Mouse (Mus musculus) NIH3T3 (cell line): ENCODE measurements around the gene Gm45337.
"Not testable (repeated sequence)": the region's sequence is repeated elsewhere in the genome, so short reads cannot be mapped to it uniquely, and the experiment has no call there.

Source experiments
- DNase-seq: peaks from one replicate; pipeline ENCODE4 v3.0.0-alpha.2; 2012; ENCODE audit warnings: low read depth

Gene Gm45337

DNA sequence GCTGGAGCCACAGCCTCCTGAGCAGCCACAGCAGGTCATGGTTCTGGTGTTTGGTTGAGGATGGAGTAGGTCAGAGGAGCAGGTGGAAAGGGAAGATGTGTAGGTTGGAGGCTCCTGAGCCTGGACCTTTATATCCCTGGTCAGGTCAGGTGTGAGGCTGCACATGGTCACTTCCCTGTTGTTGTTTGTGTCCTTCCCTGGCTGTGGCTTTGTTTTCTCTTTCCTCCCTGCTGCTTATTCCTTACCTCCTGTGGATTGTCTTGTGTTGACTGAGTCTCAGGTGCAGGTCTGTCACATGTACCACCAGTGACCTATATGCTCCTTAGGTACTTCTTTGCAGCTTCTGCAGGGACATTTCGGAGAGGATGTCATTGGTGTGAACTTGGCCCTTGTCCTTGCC, at the start of gene Gm45337:
Gene Gm45337 (minus strand): TSS at position 101 of the 400 bp plus-strand sequence.
- no peak for DNase-seq

DNA sequence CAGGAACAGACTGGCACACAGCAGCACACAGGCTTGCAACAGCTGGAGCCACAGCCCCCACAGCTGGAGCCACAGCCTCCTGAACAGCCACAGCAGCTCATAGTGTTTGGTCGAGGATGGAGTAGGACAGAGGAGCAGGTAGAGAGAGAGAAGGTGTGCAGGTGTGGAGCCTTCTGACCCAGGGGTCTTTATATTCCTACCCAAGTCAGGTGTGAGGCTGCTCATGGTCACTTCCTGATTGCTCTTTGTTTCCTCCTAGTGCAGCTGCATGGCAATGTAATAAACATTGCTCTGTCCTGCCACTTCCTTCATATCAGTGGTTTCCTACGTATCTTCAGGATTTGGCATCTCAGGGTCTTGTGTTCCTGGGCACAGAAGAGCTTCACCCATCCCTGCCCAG, 45.9 kb upstream of the Gm45337 start, which contains the start of gene Gm10153:
Gene Gm10153 (minus strand): TSS at position 101 of the 400 bp plus-strand sequence.
- no peak for DNase-seq

DNA sequence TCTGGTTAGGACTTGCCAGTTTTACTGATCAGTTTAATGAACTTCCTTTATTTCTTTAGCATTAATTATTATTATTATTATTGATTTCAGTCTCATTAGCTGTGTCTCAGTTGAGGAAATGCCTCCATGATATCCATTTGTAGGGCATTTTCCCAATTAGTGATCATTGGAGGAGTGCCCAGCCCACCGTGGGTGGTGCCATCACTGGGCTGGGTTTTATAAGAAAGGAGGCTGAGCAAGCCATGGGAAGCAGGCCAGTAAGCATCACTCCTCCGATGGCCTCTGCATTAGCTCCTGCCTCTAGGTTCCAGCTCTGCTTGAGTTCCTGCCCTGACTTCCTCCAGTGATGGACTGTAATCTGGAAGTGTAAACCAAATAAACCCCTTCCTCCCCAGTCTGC, 43.7 kb upstream of the Gm45337 start:
- DNase-seq = no peak

DNA sequence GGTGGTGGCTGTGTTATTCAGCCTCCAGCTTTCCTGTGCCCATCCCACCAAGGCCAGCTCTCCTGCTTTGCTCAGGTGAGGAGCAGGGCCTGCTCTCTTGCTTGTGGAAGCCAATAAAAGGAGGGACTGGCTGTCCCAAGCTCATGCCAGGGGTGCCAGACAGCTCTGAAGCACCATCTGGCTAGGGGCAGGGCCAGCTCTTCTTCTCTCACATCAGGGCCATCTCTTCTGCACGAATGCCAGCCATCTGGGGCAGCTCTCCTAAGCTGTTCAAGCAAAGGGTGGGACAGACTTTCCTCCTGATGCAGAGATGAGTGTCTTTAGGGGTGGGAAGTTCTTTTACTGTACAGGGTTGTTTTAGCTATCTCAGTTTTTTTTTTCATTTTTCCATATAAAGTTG, 36.6 kb upstream of the Gm45337 start:
- DNase-seq = no peak

DNA sequence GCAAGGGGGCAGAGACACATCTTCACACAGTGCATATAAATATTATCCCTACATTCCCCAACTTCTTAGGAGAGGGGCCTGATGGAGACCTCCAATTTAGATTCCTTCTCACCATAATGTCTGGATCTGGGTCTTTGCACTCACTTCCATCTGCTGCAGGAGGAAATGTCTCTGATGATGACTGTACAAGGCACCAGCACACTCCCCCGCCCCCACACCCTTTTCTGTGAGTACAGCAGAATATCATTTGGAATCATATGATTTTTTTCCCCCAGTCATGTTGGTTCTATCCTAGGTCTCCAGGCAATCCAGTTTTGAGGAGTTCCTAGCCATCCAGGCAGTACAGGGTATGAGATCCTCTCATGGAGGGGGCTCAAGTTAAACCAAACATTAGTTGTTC, 34.3 kb upstream of the Gm45337 start:
- DNase-seq = no peak

GRCm38 (mm10) chr7:142175905-142176304, 31.5 kb upstream of the Gm45337 start, which contains the start of gene Krtap5-2:
TSS of gene Krtap5-2 (minus strand) at chr7:142176005.
- not testable (repeated sequence) for DNase-seq

GRCm38 (mm10) chr7:142169836-142170235, 25.4 kb upstream of the Gm45337 start:
- peak; percentile 56 for DNase-seq

DNA sequence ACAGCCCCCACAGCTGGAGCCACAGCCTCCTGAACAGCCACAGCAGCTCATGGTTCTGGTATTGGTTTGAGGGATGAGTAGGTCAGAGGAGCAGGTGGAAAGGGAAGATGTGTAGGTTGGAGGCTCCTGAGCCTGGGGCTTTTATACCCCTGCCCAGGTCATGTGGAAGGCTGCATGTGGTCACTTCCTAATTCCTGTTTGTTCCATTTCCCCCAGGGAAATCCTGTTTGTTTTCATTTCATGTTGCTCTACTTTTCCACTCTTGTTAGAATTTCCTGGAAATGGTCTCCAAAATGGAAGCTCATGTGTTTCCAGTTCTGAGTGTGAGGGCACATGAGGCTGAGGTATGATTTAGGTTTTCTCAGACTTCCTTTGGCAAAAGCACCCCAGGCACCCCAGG, 21.2 kb upstream of the Gm45337 start, which contains the start of gene Gm4553:
Gene Gm4553 (minus strand): TSS at position 101 of the 400 bp plus-strand sequence.
- DNase-seq = not testable (repeated sequence)

GRCm38 (mm10) chr7:142159366-142159765, 15.0 kb upstream of the Gm45337 start:
- no peak for DNase-seq

DNA sequence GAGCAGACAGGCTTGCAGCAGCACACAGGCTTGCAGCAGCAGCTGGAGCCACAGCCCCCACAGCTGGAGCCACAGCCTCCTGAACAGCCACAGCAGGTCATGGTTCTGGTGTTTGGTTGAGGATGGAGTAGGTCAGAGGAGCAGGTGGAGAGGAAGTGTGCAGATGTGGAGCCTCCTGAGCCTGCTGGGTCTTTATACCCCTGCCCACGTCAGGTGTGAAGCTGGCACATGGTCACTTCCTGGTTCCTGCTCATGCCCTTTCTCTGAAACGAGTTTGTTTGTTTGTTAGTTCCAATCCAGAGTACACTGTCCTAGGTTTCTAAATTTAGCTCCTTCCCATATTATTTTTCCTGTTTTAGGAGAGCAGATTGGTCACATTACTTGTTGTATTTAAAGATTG, 12.6 kb upstream of the Gm45337 start, which contains the start of gene Gm29735:
Gene Gm29735 (minus strand): TSS at position 101 of the 400 bp plus-strand sequence.
- DNase-seq = not testable (repeated sequence)

DNA sequence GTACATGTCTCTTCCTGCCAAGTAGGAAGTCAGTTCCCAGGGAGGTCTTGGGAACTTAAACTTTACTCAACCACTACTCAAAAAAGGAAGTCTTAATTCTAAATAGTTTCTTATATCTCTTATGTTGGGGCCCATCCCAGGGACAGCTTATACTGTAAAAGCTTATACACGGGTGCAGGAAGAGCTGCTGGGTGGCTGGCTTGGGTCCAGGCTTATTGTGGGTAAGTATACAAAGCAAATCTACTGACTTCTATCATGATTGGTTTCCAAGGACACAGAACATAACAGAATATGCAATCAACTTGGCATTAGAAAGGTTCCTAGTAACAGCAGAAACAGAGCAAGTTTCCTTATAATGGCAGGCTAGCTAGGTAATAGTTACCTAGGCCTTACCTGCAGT, 10.9 kb upstream of the Gm45337 start:
- no peak for DNase-seq

DNA sequence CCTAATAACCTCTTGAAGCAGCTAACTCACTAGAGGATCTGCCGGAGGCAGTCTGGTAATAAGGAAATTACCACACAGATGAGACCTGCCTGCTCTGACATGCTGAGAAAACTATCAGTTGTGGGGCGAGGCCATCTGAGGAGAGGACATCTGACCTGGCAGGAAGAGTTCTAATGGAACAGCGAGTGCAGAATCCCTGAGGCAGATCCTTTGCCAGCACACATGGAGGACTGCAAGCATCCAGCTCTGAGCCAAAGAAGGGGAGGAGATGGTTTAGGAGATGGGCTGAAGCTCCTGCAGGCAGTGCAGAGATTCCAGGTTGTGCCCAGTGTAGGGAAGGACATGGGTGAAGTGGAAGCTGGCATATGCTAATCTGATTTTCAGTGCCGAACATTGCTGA, 7.8 kb upstream of the Gm45337 start:
- DNase-seq = no peak

GRCm38 (mm10) chr7:142148633-142149032, 4.2 kb upstream of the Gm45337 start:
- DNase-seq = no peak

- DNase-seq = peak; percentile 77
Observed at GRCm38 (mm10) chr7:142146033-142146432, 1.6 kb upstream of the Gm45337 start.

GRCm38 (mm10) chr7:142145413-142145940, 1.1 kb upstream of the Gm45337 start:
- DNase-seq = no peak

GRCm38 (mm10) chr7:142143506-142144010, 849 bp downstream of the Gm45337 start:
- not testable (repeated sequence) for DNase-seq

DNA sequence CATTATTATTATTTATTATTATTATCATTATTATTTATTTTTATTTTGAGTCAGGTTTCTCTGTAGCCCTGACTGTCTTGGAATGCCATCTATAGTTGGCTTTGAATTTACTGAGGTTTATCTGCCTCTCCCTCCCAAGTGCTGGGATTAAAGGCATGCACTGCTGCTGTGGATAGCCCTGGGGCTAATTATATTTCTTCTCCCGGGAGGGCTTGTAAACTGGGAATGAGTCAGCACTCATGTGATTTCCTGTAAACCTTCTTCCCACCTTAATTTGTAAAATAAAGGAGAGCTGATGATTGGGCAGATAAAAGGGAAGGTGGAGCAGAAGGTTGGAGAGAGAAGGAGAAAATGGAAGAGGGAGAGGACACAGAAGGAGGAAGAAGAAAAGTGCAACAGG, 3.7 kb downstream of the Gm45337 start:
- peak; percentile 11 for DNase-seq

- not testable (repeated sequence) for DNase-seq
Observed at GRCm38 (mm10) chr7:142135934-142136333, 8.5 kb downstream of the Gm45337 start, which contains the start of gene Gm39115. TSS of gene Gm39115 (minus strand) at chr7:142136034.

DNA sequence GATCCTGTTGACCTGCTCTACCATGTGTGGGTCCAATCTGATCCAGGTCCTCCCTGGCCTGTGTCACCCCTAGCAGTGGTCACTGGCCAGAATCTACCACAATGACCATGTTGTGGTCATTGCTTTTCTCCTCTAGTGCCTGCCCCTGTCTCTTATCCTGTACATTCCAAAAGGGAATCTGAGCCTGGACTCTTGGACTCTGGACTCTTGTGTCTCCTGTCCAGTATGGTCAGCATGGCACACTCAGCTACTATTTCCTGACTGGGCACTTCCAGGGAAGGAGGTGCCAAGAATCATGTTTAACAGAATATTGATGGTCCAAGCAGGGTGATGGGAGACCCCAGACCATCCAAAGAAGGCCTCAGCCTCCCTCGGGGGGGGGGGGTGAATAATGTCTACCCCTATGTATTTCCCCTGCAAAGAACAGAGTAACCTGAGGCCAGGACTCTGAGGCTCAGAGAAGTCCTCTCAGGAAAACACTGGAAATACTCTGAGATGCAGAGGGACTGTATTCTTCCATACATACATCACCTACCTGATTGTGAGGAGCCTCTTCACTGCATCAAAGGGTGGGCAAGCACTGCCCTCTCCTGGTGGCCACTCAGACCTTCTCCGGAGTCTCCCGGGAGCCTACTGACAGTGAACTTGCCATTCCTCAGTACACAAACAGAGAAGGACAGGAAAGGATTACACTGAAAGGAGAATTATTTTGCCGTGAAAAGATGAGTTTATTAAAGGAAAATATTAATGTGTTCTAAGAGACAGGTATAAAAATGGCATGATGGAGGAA, 10.0 kb downstream of the Gm45337 start:
- DNase-seq = peak; percentile 38

GRCm38 (mm10) chr7:142128843-142129242, 15.6 kb downstream of the Gm45337 start:
- no peak for DNase-seq

- not testable (repeated sequence) for DNase-seq
Observed at GRCm38 (mm10) chr7:142120629-142121028, 23.8 kb downstream of the Gm45337 start, which contains the start of gene Gm45618. TSS of gene Gm45618 (minus strand) at chr7:142120729.

- peak; percentile 37 for DNase-seq
Observed at GRCm38 (mm10) chr7:142119632-142120031, 24.8 kb downstream of the Gm45337 start.

DNA sequence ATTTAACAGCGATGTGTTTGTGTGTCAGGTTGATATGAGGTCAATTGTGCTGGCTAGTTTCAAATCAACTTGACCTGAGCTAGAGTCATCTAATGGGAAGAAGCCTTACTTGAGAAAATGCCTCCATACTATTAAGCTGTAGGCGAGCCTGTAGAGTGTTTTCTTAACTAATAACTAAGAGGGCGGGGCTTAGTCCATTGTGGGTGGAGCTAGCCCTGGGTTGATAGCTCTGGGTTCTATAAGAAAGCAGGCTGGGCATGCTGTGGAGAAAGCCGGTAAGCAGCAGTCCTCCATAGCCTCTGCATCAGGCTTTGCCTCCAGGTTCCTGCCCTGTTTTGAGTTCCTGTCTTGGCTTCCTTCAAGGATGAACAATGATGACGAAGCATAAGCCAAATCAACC, 39.7 kb downstream of the Gm45337 start:
- DNase-seq = no peak
